Mouse (Mus musculus) thymus, postnatal 14 days (tissue): ENCODE data around the gene Ttc39d.
"Not testable (repeated sequence)": the region's sequence is repeated elsewhere in the genome, so short reads cannot be mapped to it uniquely, and the experiment has no call there.

Experiments used
- DNase-seq: peaks from one replicate; pipeline ENCODE4 v3.0.0; 2021

Ttc39d gene

GRCm38 (mm10) chr17:80206671-80207581, at the start of gene Ttc39d, which contains the start of gene Srsf7:
Ttc39d (plus strand) TSS chr17:80207460.
Srsf7 (minus strand) TSS chr17:80207307.
- DNase-seq = peak; percentile 98

- DNase-seq = peak; percentile 41
Measured at GRCm38 (mm10) chr17:80157489-80157888, 49.8 kb upstream of the Ttc39d start.

- DNase-seq = no peak
Measured at GRCm38 (mm10) chr17:80160454-80160853, 46.8 kb upstream of the Ttc39d start.

GRCm38 (mm10) chr17:80163991-80164390, 43.3 kb upstream of the Ttc39d start:
- DNase-seq = no peak

GRCm38 (mm10) chr17:80165741-80166140, 41.5 kb upstream of the Ttc39d start:
- no peak for DNase-seq

- no peak for DNase-seq
Measured at GRCm38 (mm10) chr17:80166346-80166745, 40.9 kb upstream of the Ttc39d start.

- no peak for DNase-seq
Measured at GRCm38 (mm10) chr17:80167436-80167835, 39.8 kb upstream of the Ttc39d start.

- no peak for DNase-seq
Measured at GRCm38 (mm10) chr17:80167851-80168251, 39.4 kb upstream of the Ttc39d start.

- DNase-seq = no peak
Measured at GRCm38 (mm10) chr17:80168425-80169182, 38.7 kb upstream of the Ttc39d start.

GRCm38 (mm10) chr17:80169792-80170191, 37.5 kb upstream of the Ttc39d start:
- peak; percentile 35 for DNase-seq

GRCm38 (mm10) chr17:80170951-80171350, 36.3 kb upstream of the Ttc39d start:
- no peak for DNase-seq

GRCm38 (mm10) chr17:80171948-80172347, 35.3 kb upstream of the Ttc39d start:
- DNase-seq = no peak

- no peak for DNase-seq
Measured at GRCm38 (mm10) chr17:80172761-80173160, 34.5 kb upstream of the Ttc39d start.

GRCm38 (mm10) chr17:80173708-80174107, 33.6 kb upstream of the Ttc39d start:
- DNase-seq = no peak

- peak; percentile 48 for DNase-seq
Measured at GRCm38 (mm10) chr17:80174146-80174545, 33.1 kb upstream of the Ttc39d start.

GRCm38 (mm10) chr17:80174699-80175385, 32.4 kb upstream of the Ttc39d start:
- peak; percentile 64 for DNase-seq

GRCm38 (mm10) chr17:80175386-80175739, 31.9 kb upstream of the Ttc39d start:
- peak; percentile 38 for DNase-seq

GRCm38 (mm10) chr17:80175966-80176365, 31.3 kb upstream of the Ttc39d start:
- DNase-seq = no peak

- DNase-seq = not testable (repeated sequence)
Measured at GRCm38 (mm10) chr17:80178846-80179245, 28.4 kb upstream of the Ttc39d start.

GRCm38 (mm10) chr17:80179959-80180358, 27.3 kb upstream of the Ttc39d start:
- DNase-seq = peak; percentile 80

- no peak for DNase-seq
Measured at GRCm38 (mm10) chr17:80180468-80180867, 26.8 kb upstream of the Ttc39d start.

GRCm38 (mm10) chr17:80183615-80184014, 23.6 kb upstream of the Ttc39d start:
- no peak for DNase-seq

GRCm38 (mm10) chr17:80193075-80193474, 14.2 kb upstream of the Ttc39d start:
- DNase-seq = peak; percentile 25
